Mouse (Mus musculus) midbrain, embryonic 15.5 days (tissue): ENCODE data around the gene Gria2. TPM values are rescaled to one million over a fixed set of nuclear protein-coding genes. Genes with fewer than 3 reads are reported as not detected.
A peak's percentile ranks its signal among the peaks of the same experiment; 100 is the strongest.

ENCODE experiments used
- ATAC-seq: fragments of 200-750 bp; cut with Nextera tagmentation; replicated peaks from 2 replicates; pipeline ENCODE4 v1.8.0; 2017; ENCODE audit warnings: moderate TSS enrichment
- H3K27ac ChIP-seq: fragments of 300-500 bp; sonication (generic); 2 replicates; pipeline ENCODE4 v1.5.1; 2015; ENCODE audit warnings: mild to moderate bottlenecking, inconsistent platforms
- H3K27me3 ChIP-seq: fragments of 300-500 bp; sonication (generic); replicated peaks from 2 replicates; pipeline ENCODE4 v1.6.1; 2015; ENCODE audit warnings: inconsistent platforms
- H3K36me3 ChIP-seq: fragments of 300-500 bp; sonication (generic); replicated peaks from 2 replicates; pipeline ENCODE4 v1.6.1; 2015; ENCODE audit warnings: inconsistent platforms
- H3K4me1 ChIP-seq: fragments of 300-500 bp; sonication (generic); 2 replicates; pipeline ENCODE4 v1.6.1; 2015; ENCODE audit warnings: inconsistent platforms
- H3K4me2 ChIP-seq: fragments of 300-500 bp; sonication (generic); 2 replicates; pipeline ENCODE4 v1.6.1; 2015; ENCODE audit warnings: inconsistent platforms, mild to moderate bottlenecking, moderate library complexity
- H3K4me3 ChIP-seq: fragments of 300-500 bp; sonication (generic); 2 replicates; pipeline ENCODE4 v1.5.1; 2015; ENCODE audit warnings: mild to moderate bottlenecking, inconsistent platforms
- H3K9ac ChIP-seq: fragments of 300-500 bp; sonication (generic); 2 replicates; pipeline ENCODE4 v1.6.1; 2015; ENCODE audit warnings: mild to moderate bottlenecking, inconsistent platforms
- H3K9me3 ChIP-seq: fragments of 300-500 bp; sonication (generic); 2 replicates; pipeline ENCODE4 v1.6.1; 2016; ENCODE audit warnings: inconsistent platforms
- WGBS: fragments of 180-500 bp; shearing (Covaris S2); methylation state at CpG from one replicate; pipeline ENCODE4 v1.1.7; 2015; ENCODE audit warnings: mixed read lengths; 5-methylcytosine and 5-hydroxymethylcytosine counted together
- polyA plus RNA-seq: library from polyadenylated mRNA; unstranded; fragments of >200 nt; fragmentation: Nextera tagmentation; extraction: Ambion mirVana; gene quantifications from 2 replicates; pipeline ENCODE4 v1.2.1, GENCODE M21; 2015

The Gria2 gene
- polyA plus RNA-seq, 1 experiment from 2014 or later, result 222 TPM

- Histone ChIP-seq H3K4me2 (peak overlapping the region; percentile 59), H3K27ac (peak overlapping the region; percentile 96), H3K27me3 (no peaks in the 10 kb centered on the region), H3K4me1 (peaks cover 28% of the 10 kb centered on the region), H3K9ac (peak overlapping the region; percentile 77), H3K4me3 (peak overlapping the region; percentile 74), H3K9me3 (no peaks in the 10 kb centered on the region), H3K36me3 (no peaks in the 10 kb centered on the region)
- WGBS, result 3% methylated on average over 33 of the region's 33 CpGs
- ATAC-seq, result peak; percentile 50
These were observed 1.4 kb downstream of the Gria2 start for GRCm38 (mm10) chr3:80800995-80801826.

- H3K4me2 ChIP-seq, result peak overlapping the region; percentile 59
- H3K9ac ChIP-seq, result peak overlapping the region; percentile 77
- peak overlapping the region; percentile 96 for H3K27ac ChIP-seq
- H3K36me3 ChIP-seq, result no peaks in the 10 kb centered on the region
- WGBS, result 2% methylated on average over 29 of the region's 29 CpGs
- peak; percentile 12 for ATAC-seq
- no peaks in the 10 kb centered on the region for H3K27me3 ChIP-seq
- peak overlapping the region; percentile 74 for H3K4me3 ChIP-seq
- H3K9me3 ChIP-seq, result no peaks in the 10 kb centered on the region
- peaks cover 28% of the 10 kb centered on the region for H3K4me1 ChIP-seq
These were observed 2.2 kb downstream of the Gria2 start for GRCm38 (mm10) chr3:80800299-80800994.

DNA sequence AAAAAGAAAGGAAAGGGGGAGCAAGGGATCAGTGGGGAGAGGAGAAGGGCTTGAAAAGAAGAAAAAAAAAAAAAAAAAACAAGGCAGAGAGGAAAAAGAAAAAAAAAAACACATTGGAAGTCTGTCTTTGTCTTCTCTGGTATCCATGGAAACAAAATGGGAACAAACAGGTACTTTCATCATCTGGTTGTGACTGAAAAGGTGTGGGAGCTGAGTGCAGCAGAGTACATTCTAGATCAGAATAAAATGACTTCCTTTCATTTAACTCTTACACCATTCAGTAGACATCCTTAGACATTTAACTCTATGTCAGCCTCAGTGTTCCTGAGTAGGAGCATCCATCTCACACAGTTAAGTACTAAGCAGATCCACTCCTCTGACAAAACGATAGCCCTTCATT lies 4.7 kb downstream of the Gria2 start:
- no peak for ATAC-seq
- WGBS, result 56% methylated on average over 1 of the region's 1 CpGs
- Histone ChIP-seq H3K9ac (no peak overlapping the region), H3K27ac (no peak overlapping the region), H3K4me1 (peaks cover 27% of the 10 kb centered on the region), H3K4me2 (peak overlapping the region; percentile 59), H3K4me3 (peak overlapping the region; percentile 74), H3K9me3 (no peaks in the 10 kb centered on the region), H3K27me3 (no peaks in the 10 kb centered on the region), H3K36me3 (no peaks in the 10 kb centered on the region)

GRCm38 (mm10) chr3:80796764-80797163 lies 5.9 kb downstream of the Gria2 start:
- H3K4me2 ChIP-seq, result no peak overlapping the region
- H3K27me3 ChIP-seq, result no peaks in the 10 kb centered on the region
- H3K9me3 ChIP-seq, result no peaks in the 10 kb centered on the region
- H3K4me1 ChIP-seq, result peaks cover 27% of the 10 kb centered on the region
- H3K4me3 ChIP-seq, result no peak overlapping the region
- ATAC-seq, result no peak
- H3K27ac ChIP-seq, result no peak overlapping the region
- H3K9ac ChIP-seq, result no peak overlapping the region
- H3K36me3 ChIP-seq, result no peaks in the 10 kb centered on the region

DNA sequence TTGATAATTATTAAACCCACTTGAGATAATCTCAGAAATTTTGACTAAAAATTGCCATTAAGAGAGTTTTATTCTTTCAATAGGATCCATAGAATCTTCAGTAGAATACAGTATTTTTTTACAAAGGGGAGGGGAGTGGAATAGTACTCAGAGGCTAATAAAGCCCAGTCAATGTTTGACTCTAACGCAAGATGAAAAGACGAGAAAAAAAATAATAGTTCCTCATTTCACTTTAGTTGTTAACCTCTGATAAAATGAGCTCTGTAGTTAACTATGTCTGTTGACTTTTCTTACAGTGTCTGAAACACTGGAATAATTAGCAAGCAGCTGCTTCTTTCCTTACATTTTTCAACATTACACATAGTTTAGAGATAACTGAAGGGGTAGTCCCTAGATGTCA lies 7.4 kb downstream of the Gria2 start:
- Histone ChIP-seq H3K27me3 (no peaks in the 10 kb centered on the region), H3K4me1 (peaks cover 27% of the 10 kb centered on the region), H3K9me3 (no peaks in the 10 kb centered on the region), H3K36me3 (no peaks in the 10 kb centered on the region), H3K27ac (no peak overlapping the region), H3K4me2 (no peak overlapping the region), H3K9ac (no peak overlapping the region), H3K4me3 (no peak overlapping the region)
- 91% methylated on average over 2 of the region's 2 CpGs for WGBS
- ATAC-seq, result no peak

- Histone ChIP-seq H3K36me3 (no peaks in the 10 kb centered on the region), H3K4me1 (no peaks in the 10 kb centered on the region; the same call in 1 of the 2 replicates), H3K9ac (no peak overlapping the region), H3K27me3 (no peaks in the 10 kb centered on the region), H3K4me2 (no peak overlapping the region), H3K4me3 (no peak overlapping the region), H3K27ac (no peak overlapping the region), H3K9me3 (no peaks in the 10 kb centered on the region)
- 72% methylated on average over 3 of the region's 3 CpGs for WGBS
- no peak for ATAC-seq
These were observed 15.4 kb downstream of the Gria2 start for GRCm38 (mm10) chr3:80787116-80787744.

- no peak overlapping the region for H3K27ac ChIP-seq
- H3K4me3 ChIP-seq, result no peak overlapping the region
- no peak for ATAC-seq
- no peak overlapping the region for H3K4me2 ChIP-seq
- H3K9me3 ChIP-seq, result no peaks in the 10 kb centered on the region
- no peak overlapping the region for H3K9ac ChIP-seq
- H3K4me1 ChIP-seq, result no peaks in the 10 kb centered on the region; the same call in 1 of the 2 replicates
- H3K36me3 ChIP-seq, result no peaks in the 10 kb centered on the region
- H3K27me3 ChIP-seq, result no peaks in the 10 kb centered on the region
These were observed 21.5 kb downstream of the Gria2 start for GRCm38 (mm10) chr3:80781144-80781530.

DNA sequence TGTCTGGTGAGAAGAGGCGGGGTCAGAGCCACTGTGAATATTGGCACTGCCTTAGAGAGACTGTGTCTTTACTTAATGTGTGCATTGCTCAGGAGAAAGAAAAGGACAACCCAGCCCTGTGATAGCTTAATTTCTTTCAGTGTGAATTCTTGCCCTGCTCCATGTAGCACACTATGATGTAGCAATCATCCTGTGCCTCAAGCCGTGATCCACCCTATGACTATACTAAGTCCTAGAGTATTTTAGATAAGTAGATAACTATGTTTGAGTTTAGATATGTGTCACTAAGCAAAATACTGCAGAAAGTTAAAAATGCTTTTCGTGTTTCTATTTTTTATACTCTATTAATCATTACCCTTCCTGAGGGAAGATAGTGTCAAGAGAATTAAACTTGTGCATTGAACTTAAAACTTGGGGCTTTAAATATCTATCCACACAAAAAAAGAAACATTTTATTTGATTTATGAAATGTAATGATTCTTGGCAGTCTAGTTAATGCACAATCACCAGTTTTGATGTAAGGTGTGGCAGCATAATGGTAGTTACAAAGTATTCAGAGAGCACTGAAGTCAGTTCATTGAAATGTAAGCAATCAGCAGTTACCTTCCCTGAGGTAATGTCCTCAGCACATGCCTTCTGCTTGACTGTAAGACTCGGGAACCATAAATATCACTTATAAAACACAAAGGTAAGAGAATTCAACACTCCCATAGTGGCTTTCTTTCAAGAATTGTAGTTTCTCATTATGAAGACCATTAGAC lies 22.1 kb downstream of the Gria2 start:
- Histone ChIP-seq H3K27ac (no peak overlapping the region), H3K4me1 (no peaks in the 10 kb centered on the region; the same call in 1 of the 2 replicates), H3K9me3 (no peaks in the 10 kb centered on the region), H3K36me3 (no peaks in the 10 kb centered on the region), H3K9ac (no peak overlapping the region), H3K27me3 (no peaks in the 10 kb centered on the region), H3K4me2 (no peak overlapping the region), H3K4me3 (no peak overlapping the region)
- 87% methylated on average over 4 of the region's 4 CpGs for WGBS
- ATAC-seq, result no peak

- H3K9me3 ChIP-seq, result no peaks in the 10 kb centered on the region
- no peaks in the 10 kb centered on the region for H3K27me3 ChIP-seq
- no peaks in the 10 kb centered on the region for H3K36me3 ChIP-seq
- no peak for ATAC-seq
- H3K4me2 ChIP-seq, result no peak overlapping the region
- H3K9ac ChIP-seq, result no peak overlapping the region
- H3K4me1 ChIP-seq, result no peaks in the 10 kb centered on the region
- no peak overlapping the region for H3K27ac ChIP-seq
- WGBS, result 83% methylated on average over 2 of the region's 2 CpGs
- H3K4me3 ChIP-seq, result no peak overlapping the region
These were observed 26.0 kb downstream of the Gria2 start for GRCm38 (mm10) chr3:80776628-80777027.

DNA sequence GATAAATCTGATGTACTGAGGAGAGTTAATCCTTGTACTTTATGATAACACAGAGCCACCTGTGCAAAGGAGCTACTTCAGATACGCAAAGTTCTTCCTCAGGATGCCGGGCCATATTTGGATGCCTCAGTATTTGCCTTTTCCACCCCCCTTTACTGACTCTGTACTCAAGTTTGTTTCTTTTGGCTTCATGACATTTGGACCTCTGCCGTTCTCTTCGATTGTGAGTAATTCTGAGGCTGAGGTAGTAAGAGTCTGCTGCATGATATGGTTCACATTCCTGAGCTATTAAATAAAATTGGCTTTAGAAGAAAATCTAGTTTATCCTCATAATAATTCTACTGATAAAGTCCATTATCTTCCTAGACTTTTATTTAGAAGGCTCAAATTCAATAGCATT lies 26.7 kb downstream of the Gria2 start:
- ATAC-seq, result no peak

GRCm38 (mm10) chr3:80774005-80774764 lies 28.4 kb downstream of the Gria2 start:
- no peak overlapping the region for H3K4me3 ChIP-seq
- no peak overlapping the region for H3K4me2 ChIP-seq
- no peak for ATAC-seq
- H3K27ac ChIP-seq, result no peak overlapping the region
- H3K36me3 ChIP-seq, result no peaks in the 10 kb centered on the region
- H3K27me3 ChIP-seq, result no peaks in the 10 kb centered on the region
- 67% methylated on average over 4 of the region's 4 CpGs for WGBS
- H3K9ac ChIP-seq, result no peak overlapping the region
- no peaks in the 10 kb centered on the region for H3K9me3 ChIP-seq
- no peaks in the 10 kb centered on the region for H3K4me1 ChIP-seq

More for the DNA sequence above, 26.7 kb downstream of the Gria2 start:
- no peak overlapping the region for H3K4me2 ChIP-seq
- H3K4me1 ChIP-seq, result no peaks in the 10 kb centered on the region
- H3K27me3 ChIP-seq, result no peaks in the 10 kb centered on the region
- WGBS, result 91% methylated on average over 4 of the region's 4 CpGs
- no peaks in the 10 kb centered on the region for H3K9me3 ChIP-seq
- H3K36me3 ChIP-seq, result no peaks in the 10 kb centered on the region
- no peak overlapping the region for H3K9ac ChIP-seq
- H3K4me3 ChIP-seq, result no peak overlapping the region
- no peak overlapping the region for H3K27ac ChIP-seq
